Mouse (Mus musculus): ENCODE measurements around the gene Smarca4. TPM values are rescaled to one million over a fixed set of nuclear protein-coding genes. Genes with fewer than 3 reads are reported as not detected.
A peak's percentile ranks its signal among the peaks of the same experiment; 100 is the strongest.

The Smarca4 gene
- total RNA-seq, 2 experiments from 2014 or later: 63.2 to 71.1 TPM

DNA sequence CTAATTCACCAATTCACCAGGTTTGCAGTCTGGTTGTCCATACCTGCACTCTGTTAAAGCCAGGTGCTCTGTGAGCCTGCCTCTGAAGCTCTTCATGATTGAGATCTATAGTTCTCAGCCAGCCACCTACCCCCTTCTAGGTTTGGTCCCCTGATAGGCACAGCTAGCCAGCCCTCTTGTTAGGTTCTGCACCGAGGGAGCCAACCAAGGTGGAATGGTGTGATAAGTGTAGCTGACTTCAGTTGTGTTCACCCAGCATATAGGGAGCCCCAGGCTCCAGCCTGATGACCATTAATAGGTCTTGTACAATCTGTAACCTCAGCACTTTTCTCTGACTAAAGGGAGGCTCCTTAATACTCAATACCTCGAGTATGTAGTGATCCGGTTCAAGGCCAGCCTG lies 15.8 kb upstream of the Smarca4 start:
- ATAC-seq (replicated peaks; ENCODE audit: poor library complexity): peak; percentile 18; the same call in 1 of the 2 replicates

- no peak for ATAC-seq (replicated peaks; ENCODE audit: poor library complexity)
These were observed 14.9 kb upstream of the Smarca4 start for GRCm38 (mm10) chr9:21601073-21601472.

GRCm38 (mm10) chr9:21601722-21602399 lies 14.1 kb upstream of the Smarca4 start:
- peak; percentile 85 for ATAC-seq (replicated peaks; ENCODE audit: poor library complexity)

DNA sequence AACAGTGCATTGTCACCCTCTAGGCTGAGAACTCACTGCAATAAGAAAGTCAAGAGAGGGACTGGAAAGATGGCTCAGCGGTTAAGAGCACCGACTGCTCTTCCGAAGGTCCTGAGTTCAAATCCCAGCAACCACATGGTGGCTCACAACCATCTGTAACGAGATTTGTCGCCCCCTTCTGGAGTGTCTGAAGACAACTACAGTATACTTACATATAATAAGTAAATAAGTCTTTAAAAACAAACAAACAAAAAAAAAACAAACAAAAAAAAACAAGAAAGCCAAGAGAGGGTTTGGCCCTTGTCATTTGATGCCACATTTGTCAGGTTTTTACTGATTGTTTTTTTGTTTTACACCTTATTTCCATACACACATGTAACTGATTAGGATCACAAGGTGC lies 11.8 kb upstream of the Smarca4 start:
- ATAC-seq (replicated peaks; ENCODE audit: poor library complexity): no peak

DNA sequence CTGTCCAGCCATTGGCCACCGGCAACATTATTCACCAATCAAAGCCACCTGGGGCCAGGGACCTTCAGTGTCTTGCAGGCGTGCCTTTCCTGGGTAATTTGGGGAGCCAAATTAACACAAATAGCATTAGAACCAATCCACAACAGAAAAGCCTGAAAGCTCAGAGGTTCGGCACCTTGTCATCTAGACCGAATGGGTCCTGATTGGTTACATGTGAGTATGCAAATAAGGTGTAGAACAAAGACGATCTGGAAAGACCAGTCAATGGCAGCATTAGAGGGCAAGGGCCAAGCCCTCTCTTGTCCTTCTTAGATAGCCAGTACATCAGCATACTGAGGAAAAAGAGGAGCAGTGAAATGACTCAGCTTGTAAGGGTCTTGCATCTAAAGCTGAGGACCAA lies 10.1 kb upstream of the Smarca4 start:
- ATAC-seq (replicated peaks; ENCODE audit: poor library complexity): no peak

DNA sequence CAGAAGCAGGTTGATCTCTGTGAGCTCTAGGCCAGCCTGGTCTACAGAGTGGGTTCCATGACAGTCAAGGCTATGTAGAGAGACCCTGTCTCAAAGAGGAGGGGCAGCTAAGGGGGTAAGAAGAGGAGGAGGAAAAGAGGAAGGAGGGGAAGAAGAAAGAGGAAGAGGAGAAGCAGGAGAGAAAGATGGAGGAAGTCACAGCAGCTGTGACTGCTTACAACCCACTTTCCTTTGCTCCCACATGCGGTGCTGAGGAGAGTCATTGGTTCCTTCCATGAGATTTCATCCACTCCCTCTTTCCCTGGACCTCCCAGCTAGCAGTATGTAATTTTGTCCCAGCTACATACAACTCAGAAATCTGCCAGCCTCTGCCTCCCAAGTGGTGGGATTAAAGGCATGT lies 9.3 kb upstream of the Smarca4 start:
- 0 out of 2 replicates have a peak, but pooled peaks have one; percentile 11 for ATAC-seq (replicated peaks; ENCODE audit: poor library complexity)

GRCm38 (mm10) chr9:21609861-21610260 lies 6.1 kb upstream of the Smarca4 start:
- peak; percentile 99 for ATAC-seq (replicated peaks; ENCODE audit: poor library complexity)

GRCm38 (mm10) chr9:21614864-21615616 lies 929 bp upstream of the Smarca4 start:
- ATAC-seq (replicated peaks; ENCODE audit: poor library complexity): no peak

GRCm38 (mm10) chr9:21616232-21616781 lies 338 bp downstream of the Smarca4 start:
- ATAC-seq (replicated peaks; ENCODE audit: poor library complexity): peak; percentile 56

- no peak for ATAC-seq (replicated peaks; ENCODE audit: poor library complexity)
These were observed 1.1 kb downstream of the Smarca4 start for GRCm38 (mm10) chr9:21617066-21617465.

- ATAC-seq (replicated peaks; ENCODE audit: poor library complexity): no peak
These were observed 4.3 kb downstream of the Smarca4 start for GRCm38 (mm10) chr9:21620229-21620628.

- ATAC-seq (replicated peaks; ENCODE audit: poor library complexity): 0 out of 2 replicates have a peak, but pooled peaks have one; percentile 44
These were observed 6.7 kb downstream of the Smarca4 start for GRCm38 (mm10) chr9:21622676-21623075.

- no peak for ATAC-seq (replicated peaks; ENCODE audit: poor library complexity)
These were observed 9.7 kb downstream of the Smarca4 start for GRCm38 (mm10) chr9:21625342-21626339.

GRCm38 (mm10) chr9:21626571-21626970 lies 10.6 kb downstream of the Smarca4 start:
- ATAC-seq (replicated peaks; ENCODE audit: poor library complexity): 0 out of 2 replicates have a peak, but pooled peaks have one; percentile 35

- no peak for ATAC-seq (replicated peaks; ENCODE audit: poor library complexity)
These were observed 11.3 kb downstream of the Smarca4 start for GRCm38 (mm10) chr9:21627145-21627795.

- ATAC-seq (replicated peaks; ENCODE audit: poor library complexity): peak; percentile 85
These were observed 14.7 kb downstream of the Smarca4 start for GRCm38 (mm10) chr9:21630673-21631072.

- no peak for ATAC-seq (replicated peaks; ENCODE audit: poor library complexity)
These were observed 17.1 kb downstream of the Smarca4 start for GRCm38 (mm10) chr9:21633106-21633505.

DNA sequence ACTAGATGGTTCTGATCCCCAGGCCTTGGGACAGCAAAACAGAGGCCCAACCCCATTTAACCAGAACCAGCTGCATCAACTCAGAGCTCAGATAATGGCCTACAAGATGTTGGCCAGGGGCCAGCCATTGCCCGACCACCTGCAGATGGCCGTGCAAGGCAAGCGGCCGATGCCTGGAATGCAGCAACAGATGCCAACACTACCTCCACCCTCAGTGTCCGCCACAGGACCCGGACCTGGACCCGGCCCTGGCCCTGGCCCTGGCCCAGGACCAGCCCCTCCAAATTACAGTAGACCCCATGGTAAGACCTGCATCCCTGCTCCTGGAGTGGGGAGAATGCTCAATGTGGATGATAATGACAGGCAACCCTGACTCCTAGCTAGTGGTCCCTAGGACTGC lies 19.7 kb downstream of the Smarca4 start:
- ATAC-seq (replicated peaks; ENCODE audit: poor library complexity): no peak

DNA sequence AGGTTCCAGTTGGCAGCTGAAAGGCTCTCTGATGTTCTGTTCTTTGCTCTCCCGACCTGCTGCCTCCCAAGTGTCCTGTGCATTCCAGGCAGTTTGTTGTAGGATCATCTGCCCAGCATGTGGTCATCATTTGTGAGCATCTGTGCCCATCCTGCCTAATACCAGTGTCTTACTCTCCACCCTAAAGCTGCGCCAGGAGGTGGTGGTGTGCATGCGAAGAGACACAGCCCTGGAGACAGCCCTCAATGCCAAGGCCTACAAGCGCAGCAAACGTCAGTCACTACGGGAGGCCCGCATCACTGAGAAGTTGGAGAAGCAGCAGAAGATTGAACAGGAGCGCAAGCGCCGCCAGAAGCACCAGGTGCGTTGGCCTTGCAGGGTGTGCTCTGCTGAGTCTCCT lies 23.1 kb downstream of the Smarca4 start:
- ATAC-seq (replicated peaks; ENCODE audit: poor library complexity): no peak

DNA sequence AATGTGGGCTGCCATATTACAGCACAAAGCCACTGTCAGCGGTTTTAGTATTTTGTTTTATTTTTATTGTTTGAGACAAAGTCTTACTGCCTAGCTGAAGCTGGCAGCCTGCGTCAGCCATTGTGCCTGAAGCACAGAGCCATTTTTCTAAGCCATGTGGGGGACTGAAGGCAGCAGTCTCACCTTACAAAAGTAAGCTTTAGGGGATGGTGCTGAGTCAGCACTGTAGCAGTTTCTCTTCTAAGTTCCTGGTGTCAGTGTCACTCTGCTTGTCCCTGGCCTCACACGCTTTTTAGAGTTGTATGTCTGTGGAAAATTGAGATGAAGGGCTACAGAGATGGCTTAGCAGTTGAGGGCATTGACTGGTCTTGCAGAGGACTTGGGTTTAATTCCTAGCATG lies 30.4 kb downstream of the Smarca4 start:
- ATAC-seq (replicated peaks; ENCODE audit: poor library complexity): no peak

Measured in megakaryocyte progenitor cell, adult 5-6 weeks (primary cell).